Mouse (Mus musculus): ENCODE results near the gene Fam171b. TPM values are rescaled to one million over a fixed set of nuclear protein-coding genes. Genes with fewer than 3 reads are reported as not detected.
A peak's percentile ranks its signal among the peaks of the same experiment; 100 is the strongest.

The Fam171b gene
- 42.8 and 49.5 TPM in 2 replicates for polyA plus RNA-seq (2014; fragmentation: Nextera tagmentation; extraction: Ambion mirVana)

DNA sequence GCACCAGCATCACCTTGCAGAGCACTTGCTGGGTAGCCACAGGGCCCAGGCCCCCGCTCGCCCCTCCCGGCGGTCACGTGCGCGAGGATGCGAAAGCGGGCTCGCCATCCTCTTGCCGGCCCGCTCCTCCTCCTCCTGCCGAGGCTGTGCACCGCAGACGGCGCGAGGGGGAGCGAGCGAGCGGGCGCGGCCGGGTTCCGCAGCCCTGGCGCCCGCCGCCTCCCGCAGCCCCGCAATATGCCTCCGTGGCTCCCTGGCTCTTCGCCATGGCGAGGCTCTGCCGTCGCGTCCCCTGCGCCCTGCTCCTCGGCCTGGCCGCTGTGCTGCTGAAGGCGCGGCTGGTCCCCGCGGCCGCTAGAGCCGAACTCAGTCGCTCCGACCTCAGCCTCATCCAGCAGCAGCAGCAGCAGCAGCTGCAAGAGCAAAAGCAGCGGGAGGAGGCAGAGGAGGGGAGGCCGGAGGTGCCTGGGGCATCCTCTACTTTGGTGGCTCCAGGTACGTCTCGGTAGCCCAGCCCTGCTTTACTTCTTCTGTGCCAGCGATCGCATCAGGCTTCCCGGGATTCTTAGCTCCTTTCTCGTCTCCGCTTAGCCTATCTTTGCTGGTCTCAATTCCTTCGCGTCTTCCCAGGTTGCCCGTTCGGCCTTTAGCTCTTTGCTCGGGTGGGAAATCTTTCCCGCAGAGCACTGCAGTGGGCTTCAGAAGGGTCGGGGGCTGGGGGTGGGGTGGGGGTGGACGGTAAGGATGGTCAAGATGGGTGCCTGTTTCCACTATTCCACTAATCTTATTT lies at the start of gene Fam171b:
Gene Fam171b, plus strand, starts transcription at position 154 of the 790 bp plus-strand sequence.
- ATAC-seq (ENCODE audit: low FRiP score): peak; percentile 97
- Histone ChIP-seq H3K9me3 (ENCODE audit: control insufficient read depth, low read length) (no peaks in the 10 kb centered on the region), H3K27ac (ENCODE audit: low read depth, low read length) (peak within 1 kb of the TSS; percentile 71), H3K27me3 (ENCODE audit: control insufficient read depth, insufficient read depth, low read length) (no peaks in the 10 kb centered on the region), H3K4me3 (ENCODE audit: low read depth, low read length) (peak within 1 kb of the TSS; percentile 58), H3K9ac (ENCODE audit: low read length) (peak within 1 kb of the TSS; percentile 93), H3K4me2 (peak within 1 kb of the TSS; percentile 64), H3K36me3 (ENCODE audit: control insufficient read depth, insufficient read depth, low read length) (no peaks in the 10 kb centered on the region), H3K4me1 (ENCODE audit: control insufficient read depth, insufficient read depth, low read length) (peaks cover 4% of the 10 kb centered on the region; the same call in 1 of the 2 replicates)
- under 1% methylated on average over 63 of the region's 63 CpGs for WGBS
- peak; percentile 98 for DNase-seq (ENCODE audit: low spot score, missing footprints)

DNA sequence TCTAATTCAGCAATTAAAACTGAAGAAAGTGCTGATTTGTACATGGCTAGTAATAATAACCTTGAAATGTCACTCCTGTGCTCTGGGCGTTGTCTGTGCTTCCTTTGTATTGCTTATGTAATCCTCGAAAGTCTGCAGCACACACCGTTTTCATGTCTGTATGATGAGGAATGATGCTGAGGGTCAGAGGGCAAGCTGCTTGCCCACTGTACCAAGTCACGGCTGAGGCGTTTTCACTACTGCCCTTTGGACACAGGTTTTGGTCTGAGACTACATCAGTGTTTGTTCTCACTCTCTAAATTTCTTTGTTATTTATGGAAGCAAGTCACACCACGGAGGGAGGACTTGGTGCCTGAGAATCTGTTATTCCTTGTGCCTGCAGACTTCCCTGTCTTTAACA lies 46.4 kb upstream of the Fam171b start:
- DNase-seq (ENCODE audit: low spot score, missing footprints) (no peak), ATAC-seq (ENCODE audit: low FRiP score) (no peak)
- H3K36me3 ChIP-seq (ENCODE audit: control insufficient read depth, insufficient read depth, low read length): no peaks in the 10 kb centered on the region
- no peak overlapping the region for H3K4me3 ChIP-seq (ENCODE audit: low read depth, low read length)
- 89% methylated on average over 6 of the region's 6 CpGs for WGBS
- no peaks in the 10 kb centered on the region for H3K4me1 ChIP-seq (ENCODE audit: control insufficient read depth, insufficient read depth, low read length)
- H3K27ac ChIP-seq (ENCODE audit: low read depth, low read length): no peak overlapping the region
- no peaks in the 10 kb centered on the region for H3K9me3 ChIP-seq (ENCODE audit: control insufficient read depth, low read length)
- H3K4me2 ChIP-seq: no peak overlapping the region
- no peaks in the 10 kb centered on the region for H3K27me3 ChIP-seq (ENCODE audit: control insufficient read depth, insufficient read depth, low read length)
- no peak overlapping the region for H3K9ac ChIP-seq (ENCODE audit: low read length)

DNA sequence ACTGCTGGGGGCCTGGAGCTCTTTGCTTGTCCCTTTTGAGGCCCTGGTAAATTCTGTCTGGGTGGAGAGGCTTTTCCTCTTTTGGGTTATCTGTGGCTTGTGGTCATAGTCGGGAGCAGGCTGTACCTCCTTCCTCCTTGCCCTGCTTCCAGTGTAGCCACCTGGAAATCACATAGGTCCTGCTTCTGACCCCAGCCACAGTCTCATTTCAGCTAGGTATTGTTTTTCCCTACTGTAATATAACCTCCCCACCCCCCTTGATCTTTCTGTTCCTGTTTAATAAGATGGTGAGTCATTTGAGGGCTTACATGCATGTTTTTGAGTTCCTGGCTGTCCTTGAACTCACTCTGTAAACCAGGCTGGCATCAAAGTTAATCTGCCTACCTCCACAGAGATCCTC lies 45.6 kb upstream of the Fam171b start:
- no peak overlapping the region for H3K4me2 ChIP-seq
- no peak overlapping the region for H3K4me3 ChIP-seq (ENCODE audit: low read depth, low read length)
- H3K9me3 ChIP-seq (ENCODE audit: control insufficient read depth, low read length): no peaks in the 10 kb centered on the region
- no peak for DNase-seq (ENCODE audit: low spot score, missing footprints)
- no peak for ATAC-seq (ENCODE audit: low FRiP score)
- H3K27ac ChIP-seq (ENCODE audit: low read depth, low read length): no peak overlapping the region
- no peak overlapping the region for H3K9ac ChIP-seq (ENCODE audit: low read length)
- H3K27me3 ChIP-seq (ENCODE audit: control insufficient read depth, insufficient read depth, low read length): no peaks in the 10 kb centered on the region
- H3K36me3 ChIP-seq (ENCODE audit: control insufficient read depth, insufficient read depth, low read length): no peaks in the 10 kb centered on the region
- 86% methylated on average over 1 of the region's 1 CpGs for WGBS
- H3K4me1 ChIP-seq (ENCODE audit: control insufficient read depth, insufficient read depth, low read length): no peaks in the 10 kb centered on the region

DNA sequence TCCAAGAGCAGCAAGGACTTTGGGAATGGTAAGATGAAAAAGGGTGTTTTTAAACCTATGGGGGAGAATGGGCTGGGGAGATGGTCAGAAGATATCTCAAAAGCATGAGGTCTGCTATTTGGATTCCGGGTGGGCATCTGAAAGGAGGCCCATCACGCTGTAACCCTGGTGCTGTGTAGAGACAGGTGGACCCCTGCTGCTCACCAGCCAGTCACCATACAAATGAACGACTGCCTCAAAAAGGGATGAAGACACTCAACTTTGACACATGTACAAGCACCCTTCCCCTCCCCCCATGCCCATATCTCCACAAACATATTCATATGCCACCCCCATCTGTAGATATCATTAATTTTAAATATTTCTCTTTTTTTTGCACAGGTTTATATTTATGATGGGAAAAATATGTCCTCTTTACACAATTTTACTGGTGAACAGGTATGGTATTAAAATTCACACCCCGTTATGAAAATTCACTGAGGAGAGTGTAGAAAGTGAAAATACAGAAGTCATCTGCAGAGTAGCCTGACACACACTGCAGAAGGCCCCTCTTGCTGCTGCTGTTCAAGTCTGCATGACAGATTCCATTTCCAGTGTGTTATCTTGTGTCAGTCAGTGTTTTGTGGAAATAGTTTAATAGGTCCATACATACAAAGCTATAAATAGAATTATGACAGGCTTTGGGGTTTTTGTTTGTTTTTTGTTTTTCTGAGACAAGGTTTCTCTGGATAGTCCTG lies 44.0 kb upstream of the Fam171b start:
- WGBS: 85% methylated on average over 4 of the region's 4 CpGs
- Histone ChIP-seq H3K4me3 (ENCODE audit: low read depth, low read length) (no peak overlapping the region), H3K27me3 (ENCODE audit: control insufficient read depth, insufficient read depth, low read length) (no peaks in the 10 kb centered on the region), H3K9me3 (ENCODE audit: control insufficient read depth, low read length) (no peaks in the 10 kb centered on the region), H3K4me1 (ENCODE audit: control insufficient read depth, insufficient read depth, low read length) (no peaks in the 10 kb centered on the region), H3K27ac (ENCODE audit: low read depth, low read length) (no peak overlapping the region), H3K4me2 (no peak overlapping the region), H3K9ac (ENCODE audit: low read length) (no peak overlapping the region), H3K36me3 (ENCODE audit: control insufficient read depth, insufficient read depth, low read length) (no peaks in the 10 kb centered on the region)
- DNase-seq (ENCODE audit: low spot score, missing footprints): peak; percentile 76
- ATAC-seq (ENCODE audit: low FRiP score): no peak

DNA sequence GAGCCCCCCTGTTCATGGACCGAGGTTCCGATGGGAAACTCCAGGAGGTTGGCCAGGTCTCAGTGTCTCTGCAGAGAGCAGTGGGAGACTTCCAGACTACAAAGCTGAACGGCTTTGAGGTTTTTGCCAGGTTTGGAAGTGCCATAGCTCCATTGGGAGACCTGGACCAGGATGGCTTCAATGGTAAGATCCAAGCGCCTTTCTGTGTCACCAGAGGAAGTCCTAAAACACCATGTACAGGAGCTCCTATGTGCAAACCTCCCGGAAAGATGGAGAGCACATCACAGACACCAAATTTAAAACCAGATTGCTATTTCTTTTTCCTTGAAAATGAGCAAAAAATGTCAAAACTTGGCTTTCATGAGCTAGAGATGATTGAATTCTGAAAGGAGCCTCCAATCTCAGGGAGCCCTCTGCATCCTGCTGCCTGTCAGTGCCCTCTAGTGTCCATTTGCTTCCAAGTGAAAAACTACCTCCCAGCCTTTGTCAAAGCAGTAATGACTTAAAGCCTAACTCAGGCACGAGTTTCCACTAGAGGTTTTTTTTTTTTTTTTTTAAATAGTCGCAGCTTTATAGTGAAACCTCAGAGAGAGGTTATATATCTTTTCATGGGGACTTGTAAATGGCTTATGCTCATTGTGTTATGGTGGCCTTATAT lies 41.2 kb upstream of the Fam171b start:
- WGBS: 65% methylated on average over 7 of the region's 7 CpGs
- no peaks in the 10 kb centered on the region for H3K9me3 ChIP-seq (ENCODE audit: control insufficient read depth, low read length)
- H3K4me1 ChIP-seq (ENCODE audit: control insufficient read depth, insufficient read depth, low read length): no peaks in the 10 kb centered on the region
- ATAC-seq (ENCODE audit: low FRiP score): peak; percentile 70; the same call in 1 of the 2 replicates
- no peak for DNase-seq (ENCODE audit: low spot score, missing footprints)
- H3K36me3 ChIP-seq (ENCODE audit: control insufficient read depth, insufficient read depth, low read length): no peaks in the 10 kb centered on the region
- H3K4me2 ChIP-seq: no peak overlapping the region
- H3K9ac ChIP-seq (ENCODE audit: low read length): no peak overlapping the region
- H3K27ac ChIP-seq (ENCODE audit: low read depth, low read length): no peak overlapping the region
- no peaks in the 10 kb centered on the region for H3K27me3 ChIP-seq (ENCODE audit: control insufficient read depth, insufficient read depth, low read length)
- H3K4me3 ChIP-seq (ENCODE audit: low read depth, low read length): no peak overlapping the region

DNA sequence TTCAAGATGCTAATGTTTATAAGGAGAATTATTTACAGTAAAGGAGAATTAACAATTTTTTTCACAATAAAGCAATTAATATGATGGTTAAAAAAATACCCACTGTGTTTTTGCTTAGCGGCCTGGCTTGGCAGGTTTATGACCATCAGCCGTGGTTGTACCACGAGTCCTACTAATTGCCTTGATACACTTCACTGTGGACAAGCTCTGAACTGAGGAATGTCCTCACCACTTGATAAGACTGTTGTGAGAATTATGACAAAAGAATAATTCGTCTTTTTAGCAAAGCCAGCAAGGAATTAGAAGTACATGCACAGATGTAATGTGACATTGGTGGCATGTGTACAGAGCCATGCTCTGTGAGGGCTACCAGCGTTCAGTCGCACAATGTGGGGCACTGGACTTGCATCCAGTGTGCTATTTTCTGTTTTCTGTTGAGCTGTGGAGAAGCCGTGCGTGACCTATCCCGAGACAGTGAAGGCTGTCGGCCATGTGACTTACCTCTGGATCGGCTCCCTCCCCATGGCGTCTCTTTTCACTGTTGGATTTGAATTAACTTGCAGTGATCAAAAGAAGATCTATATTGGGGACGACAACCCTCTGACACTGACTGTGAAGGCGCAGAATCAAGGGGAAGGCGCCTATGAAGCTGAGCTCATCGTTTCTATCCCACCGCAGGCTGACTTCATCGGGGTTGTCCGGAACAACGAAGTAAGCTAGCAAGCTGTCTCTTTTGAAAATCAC lies 20.9 kb upstream of the Fam171b start:
- no peaks in the 10 kb centered on the region for H3K4me1 ChIP-seq (ENCODE audit: control insufficient read depth, insufficient read depth, low read length)
- ATAC-seq (ENCODE audit: low FRiP score): peak; percentile 92
- WGBS: 63% methylated on average over 20 of the region's 20 CpGs
- H3K4me3 ChIP-seq (ENCODE audit: low read depth, low read length): no peak overlapping the region
- H3K27ac ChIP-seq (ENCODE audit: low read depth, low read length): peak overlapping the region; percentile 21
- H3K9ac ChIP-seq (ENCODE audit: low read length): 0 out of 2 replicates have a peak overlapping the region, but pooled peaks have one; percentile 5
- peak; percentile 88 for DNase-seq (ENCODE audit: low spot score, missing footprints)
- H3K36me3 ChIP-seq (ENCODE audit: control insufficient read depth, insufficient read depth, low read length): no peaks in the 10 kb centered on the region
- no peaks in the 10 kb centered on the region for H3K9me3 ChIP-seq (ENCODE audit: control insufficient read depth, low read length)
- no peaks in the 10 kb centered on the region for H3K27me3 ChIP-seq (ENCODE audit: control insufficient read depth, insufficient read depth, low read length)
- H3K4me2 ChIP-seq: no peak overlapping the region

DNA sequence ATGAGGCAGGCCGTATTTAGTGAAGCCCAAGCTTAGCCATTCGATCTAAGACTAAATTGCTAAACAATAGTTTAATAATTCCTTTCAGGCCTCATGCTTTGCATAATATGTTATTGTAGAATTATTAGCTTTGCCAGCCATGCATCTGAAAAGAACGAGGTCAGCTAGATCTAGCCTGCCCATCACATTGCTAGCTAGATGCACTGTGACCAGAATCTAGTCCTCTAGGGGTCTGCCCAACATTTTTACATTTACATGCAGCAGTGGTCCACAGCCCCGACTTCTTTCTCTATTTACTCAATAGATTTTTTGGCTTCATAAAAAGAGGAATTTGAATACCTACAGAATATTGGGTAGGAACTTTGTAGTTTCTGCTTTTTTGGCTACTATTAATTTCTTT lies 20.3 kb upstream of the Fam171b start:
- DNase-seq (ENCODE audit: low spot score, missing footprints): no peak
- Histone ChIP-seq H3K9ac (ENCODE audit: low read length) (no peak overlapping the region), H3K27me3 (ENCODE audit: control insufficient read depth, insufficient read depth, low read length) (no peaks in the 10 kb centered on the region), H3K27ac (ENCODE audit: low read depth, low read length) (peak overlapping the region; percentile 21), H3K9me3 (ENCODE audit: control insufficient read depth, low read length) (no peaks in the 10 kb centered on the region), H3K4me1 (ENCODE audit: control insufficient read depth, insufficient read depth, low read length) (no peaks in the 10 kb centered on the region), H3K36me3 (ENCODE audit: control insufficient read depth, insufficient read depth, low read length) (no peaks in the 10 kb centered on the region), H3K4me2 (no peak overlapping the region), H3K4me3 (ENCODE audit: low read depth, low read length) (no peak overlapping the region)
- WGBS: 65% methylated on average over 4 of the region's 4 CpGs
- ATAC-seq (ENCODE audit: low FRiP score): peak; percentile 64

DNA sequence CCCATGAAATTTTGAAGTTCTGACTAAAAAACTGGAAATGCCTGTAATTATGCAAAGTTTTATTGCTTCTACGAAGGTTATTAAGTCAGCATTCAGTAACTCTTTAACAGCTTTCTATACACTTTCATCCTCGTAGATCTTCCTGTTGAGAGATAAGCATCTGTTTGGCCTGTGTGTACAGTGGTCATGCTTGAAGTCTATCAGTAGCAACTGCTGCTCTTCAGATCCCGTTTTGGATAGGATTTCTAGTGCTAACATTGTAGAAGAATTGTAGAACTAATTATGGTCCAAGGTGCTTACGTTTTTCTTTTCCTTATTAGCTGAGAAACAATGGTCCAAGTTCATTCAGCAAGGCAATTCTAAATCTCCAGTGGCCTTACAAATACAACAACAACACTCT lies 16.7 kb upstream of the Fam171b start:
- ATAC-seq (ENCODE audit: low FRiP score): no peak
- no peaks in the 10 kb centered on the region for H3K36me3 ChIP-seq (ENCODE audit: control insufficient read depth, insufficient read depth, low read length)
- WGBS: 93% methylated on average over 4 of the region's 4 CpGs

More for the DNA sequence above, 16.7 kb upstream of the Fam171b start:
- Histone ChIP-seq H3K9me3 (ENCODE audit: control insufficient read depth, low read length) (no peaks in the 10 kb centered on the region), H3K9ac (ENCODE audit: low read length) (no peak overlapping the region), H3K4me2 (no peak overlapping the region), H3K27me3 (ENCODE audit: control insufficient read depth, insufficient read depth, low read length) (no peaks in the 10 kb centered on the region), H3K27ac (ENCODE audit: low read depth, low read length) (no peak overlapping the region), H3K4me3 (ENCODE audit: low read depth, low read length) (no peak overlapping the region), H3K4me1 (ENCODE audit: control insufficient read depth, insufficient read depth, low read length) (no peaks in the 10 kb centered on the region)
- peak; percentile 62 for DNase-seq (ENCODE audit: low spot score, missing footprints)

Data from midbrain, embryonic 11.5 days (tissue).